Mouse (Mus musculus): ENCODE measurements around the gene Hist1h4b. TPM values are rescaled to one million over a fixed set of nuclear protein-coding genes. Genes with fewer than 3 reads are reported as not detected.
"Not testable (repeated sequence)": the region's sequence is repeated elsewhere in the genome, so short reads cannot be mapped to it uniquely, and the experiment has no call there.

Gene Hist1h4b
- total RNA-seq (2021), result 10 to 100 TPM; 73.2 to 80.8 TPM
- long read RNA-seq, experiment 1, result 0 reads
- long read RNA-seq, experiment 2, result 0 reads

GRCm38 (mm10) chr13:23756790-23757189 is at the start of gene Hist1h4b:
Gene Hist1h4b (plus strand): TSS chr13:23757013.
- intact Hi-C loops (cut with DNase I), result no loop called here
- DNase-seq (ENCODE audit: low spot score in 2 of 2), result peak; percentile 90

GRCm38 (mm10) chr13:23708041-23708440 is 48.8 kb upstream of the Hist1h4b start:
- no peak for DNase-seq (ENCODE audit: low spot score in 2 of 2)
- intact Hi-C loops (cut with DNase I), result no loop called here

GRCm38 (mm10) chr13:23708654-23709053 is 48.2 kb upstream of the Hist1h4b start:
- no peak for DNase-seq (ENCODE audit: low spot score in 2 of 2)
- intact Hi-C loops (cut with DNase I), result no loop called here

- no peak for DNase-seq (ENCODE audit: low spot score in 2 of 2)
- intact Hi-C loops (cut with DNase I), result no loop called here
Measured at GRCm38 (mm10) chr13:23709714-23710373, 47.0 kb upstream of the Hist1h4b start.

- intact Hi-C loops (cut with DNase I), result no loop called here
- DNase-seq (ENCODE audit: low spot score in 2 of 2), result peak in 1 of 2 experiments; percentile 34
Measured at GRCm38 (mm10) chr13:23710374-23711089, 46.3 kb upstream of the Hist1h4b start, which contains the start of gene Hfe. Gene Hfe (minus strand): TSS chr13:23710854.

GRCm38 (mm10) chr13:23716261-23717042 is 40.4 kb upstream of the Hist1h4b start:
- intact Hi-C loops (cut with DNase I), result no loop called here
- DNase-seq (ENCODE audit: low spot score in 2 of 2), result no peak

- DNase-seq (ENCODE audit: low spot score in 2 of 2), result no peak
- intact Hi-C loops (cut with DNase I), result no loop called here
Measured at GRCm38 (mm10) chr13:23717176-23717575, 39.6 kb upstream of the Hist1h4b start.

- intact Hi-C loops (cut with DNase I); DNase-seq (ENCODE audit: low spot score in 2 of 2): not testable (repeated sequence)
Measured at GRCm38 (mm10) chr13:23717593-23718245, 39.1 kb upstream of the Hist1h4b start.

GRCm38 (mm10) chr13:23724239-23724638 is 32.6 kb upstream of the Hist1h4b start:
- no peak for DNase-seq (ENCODE audit: low spot score in 2 of 2)
- intact Hi-C loops (cut with DNase I), result no loop called here

- no peak for DNase-seq (ENCODE audit: low spot score in 2 of 2)
Measured at GRCm38 (mm10) chr13:23725213-23725612, 31.6 kb upstream of the Hist1h4b start.

GRCm38 (mm10) chr13:23728472-23729191 is 28.2 kb upstream of the Hist1h4b start:
- no peak for DNase-seq (ENCODE audit: low spot score in 2 of 2)
- intact Hi-C loops (cut with DNase I), result no loop called here

More at GRCm38 (mm10) chr13:23725213-23725612, 31.6 kb upstream of the Hist1h4b start:
- intact Hi-C loops (cut with DNase I), result no loop called here

- intact Hi-C loops (cut with DNase I), result no loop called here
- no peak for DNase-seq (ENCODE audit: low spot score in 2 of 2)
Measured at GRCm38 (mm10) chr13:23729192-23729525, 27.7 kb upstream of the Hist1h4b start.

- DNase-seq (ENCODE audit: low spot score in 2 of 2), result no peak
- intact Hi-C loops (cut with DNase I), result no loop called here
Measured at GRCm38 (mm10) chr13:23729706-23730105, 27.1 kb upstream of the Hist1h4b start.

GRCm38 (mm10) chr13:23730479-23730878 is 26.3 kb upstream of the Hist1h4b start:
- DNase-seq (ENCODE audit: low spot score in 2 of 2), result no peak
- intact Hi-C loops (cut with DNase I), result no loop called here

- peak; percentile 47 to 49 for DNase-seq (ENCODE audit: low spot score in 2 of 2)
- intact Hi-C loops (cut with DNase I), result loop anchor here (1.0 kb wide), 1 partner anchor 31 kb away; no protein-coding TSS in a partner anchor
Measured at GRCm38 (mm10) chr13:23732156-23732804, 24.5 kb upstream of the Hist1h4b start.

- no peak for DNase-seq (ENCODE audit: low spot score in 2 of 2)
- intact Hi-C loops (cut with DNase I), result loop anchor here (5.0 kb wide), 2 partner anchors 115 to 155 kb away; partner anchors contain the start of genes Hist1h1e, Hist1h2be and Hist1h4d
Measured at GRCm38 (mm10) chr13:23737091-23737490, 19.7 kb upstream of the Hist1h4b start.

- no peak for DNase-seq (ENCODE audit: low spot score in 2 of 2)
- intact Hi-C loops (cut with DNase I), result loop anchor here (5.0 kb wide), 2 partner anchors 116 to 156 kb away; partner anchors contain the start of genes Hist1h1e, Hist1h2be and Hist1h4d
Measured at GRCm38 (mm10) chr13:23738041-23738440, 18.8 kb upstream of the Hist1h4b start.

- DNase-seq (ENCODE audit: low spot score in 2 of 2), result peak; percentile 91 to 95
- intact Hi-C loops (cut with DNase I), result loop anchor here (5.0 kb wide), 2 partner anchors 116 to 156 kb away; partner anchors contain the start of genes Hist1h1e, Hist1h2be and Hist1h4d
Measured at GRCm38 (mm10) chr13:23738677-23739068, 18.1 kb upstream of the Hist1h4b start, which contains the start of gene Hist1h1c. Gene Hist1h1c (plus strand): TSS chr13:23738808.
